Mouse (Mus musculus) heart, adult 11 months (tissue): ENCODE results near the gene Dync2li1.

Source experiments
- DNase-seq: peaks from one replicate; pipeline ENCODE4 v3.0.0; 2022

Gene Dync2li1

GRCm38 (mm10) chr17:84611500-84611899 is 14.8 kb upstream of the Dync2li1 start:
- DNase-seq = peak; percentile 96

DNA sequence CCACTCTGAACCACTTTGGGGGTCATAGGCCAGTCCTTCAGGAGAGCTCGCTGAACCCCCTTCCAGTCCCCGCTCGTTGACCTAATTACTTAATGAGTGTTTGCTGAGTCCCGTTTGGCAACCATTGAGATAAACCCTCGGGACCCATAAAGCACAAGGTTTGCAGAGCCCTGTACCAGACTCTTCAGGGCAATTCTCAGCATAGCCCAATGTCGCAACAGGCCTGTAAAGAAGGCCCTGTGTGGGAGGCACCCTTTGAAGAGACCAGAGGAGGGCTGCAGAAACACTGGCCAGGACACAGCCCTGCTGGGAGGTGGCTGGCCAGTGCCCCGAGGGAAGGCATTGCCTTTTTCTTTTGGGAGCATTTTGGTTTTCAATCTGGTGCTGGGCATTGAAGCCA is 14.3 kb upstream of the Dync2li1 start:
- DNase-seq = peak; percentile 96

GRCm38 (mm10) chr17:84615811-84616210 is 10.5 kb upstream of the Dync2li1 start:
- DNase-seq = peak; percentile 61

GRCm38 (mm10) chr17:84616526-84617074 is 9.7 kb upstream of the Dync2li1 start:
- peak; percentile 39 for DNase-seq

DNA sequence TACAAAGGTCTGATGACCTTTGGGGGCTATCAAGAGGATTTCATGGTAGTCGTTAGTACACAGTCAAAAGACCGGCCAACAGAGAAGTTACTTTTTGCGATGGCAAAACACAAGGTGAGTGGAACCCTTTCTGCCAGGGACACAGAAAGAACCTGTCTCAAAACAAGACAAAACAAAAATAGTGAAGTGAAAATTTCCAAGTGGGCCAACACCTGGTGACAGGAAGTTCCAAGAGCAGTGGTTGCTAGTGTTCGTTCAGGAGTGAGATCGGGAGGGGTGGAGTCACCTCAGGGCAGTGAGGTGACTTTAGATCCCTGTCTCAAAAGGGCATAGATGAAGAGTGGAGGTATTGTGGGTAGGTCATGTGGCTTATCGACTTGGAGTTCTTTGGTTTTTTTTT is 8.3 kb upstream of the Dync2li1 start:
- DNase-seq = peak; percentile 5

DNA sequence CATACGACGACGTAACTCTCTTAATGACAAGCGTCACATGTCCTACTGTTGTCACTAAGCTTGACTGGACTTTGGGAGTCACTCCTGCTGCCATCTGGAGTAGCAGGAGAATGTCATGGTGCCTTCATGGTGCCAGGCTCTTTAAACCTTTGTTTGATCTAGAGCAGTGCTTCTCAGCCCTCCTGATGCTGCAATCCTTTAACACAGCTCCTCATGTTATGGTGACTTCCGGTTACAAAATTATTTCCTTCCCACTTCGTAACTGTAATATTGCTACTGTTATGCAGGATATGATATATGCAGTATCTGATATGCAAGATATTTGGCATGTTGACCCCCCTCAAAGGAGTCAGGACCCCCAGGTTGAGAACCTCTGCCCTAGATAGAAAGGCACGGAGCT is 7.2 kb upstream of the Dync2li1 start:
- DNase-seq = no peak

GRCm38 (mm10) chr17:84620076-84620475 is 6.2 kb upstream of the Dync2li1 start:
- peak; percentile 84 for DNase-seq

- peak; percentile 75 for DNase-seq
Observed at GRCm38 (mm10) chr17:84620610-84621009, 5.7 kb upstream of the Dync2li1 start.

DNA sequence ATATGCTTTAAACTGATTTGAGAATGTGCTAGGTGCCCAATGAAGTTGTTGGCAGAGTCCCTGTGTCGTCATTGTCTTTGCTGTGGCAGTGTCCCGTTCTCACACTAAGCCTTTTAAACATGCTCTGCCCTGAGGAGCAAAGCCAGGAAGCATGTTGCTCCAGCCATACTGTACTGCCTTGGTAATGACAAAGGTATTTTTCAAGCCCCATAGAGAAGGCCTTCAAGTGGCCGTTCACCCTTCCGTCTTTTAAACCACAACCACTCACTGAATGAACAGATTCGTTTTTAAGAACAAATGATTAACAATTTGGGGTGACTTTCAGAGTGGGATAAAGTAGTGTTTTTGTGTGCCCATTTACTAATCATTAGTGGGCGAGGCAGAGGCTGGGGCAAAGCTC is 5.1 kb upstream of the Dync2li1 start:
- no peak for DNase-seq

DNA sequence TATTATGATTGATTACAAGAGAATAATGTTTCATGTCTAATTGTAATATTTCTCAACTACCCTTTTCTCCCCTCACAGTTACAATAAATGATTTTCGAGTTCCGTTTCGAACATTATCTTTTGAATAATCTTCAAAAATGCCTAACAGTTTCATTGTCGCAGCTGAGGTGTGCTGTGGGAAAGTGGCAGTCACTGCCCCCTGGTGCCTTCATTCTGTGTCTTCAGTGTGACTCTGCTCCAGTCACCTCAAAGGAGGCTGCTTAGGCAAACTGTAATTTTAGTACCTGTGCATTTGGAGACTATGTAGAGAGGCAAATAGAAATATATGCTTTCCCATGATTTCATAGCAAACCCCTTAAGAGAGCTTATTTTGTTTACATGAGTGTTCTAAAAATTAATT is 4.3 kb upstream of the Dync2li1 start:
- DNase-seq = no peak

- DNase-seq = peak; percentile 89
Observed at GRCm38 (mm10) chr17:84622873-84623272, 3.4 kb upstream of the Dync2li1 start.

GRCm38 (mm10) chr17:84626857-84627305 is 585 bp downstream of the Dync2li1 start:
- DNase-seq = peak; percentile 93

DNA sequence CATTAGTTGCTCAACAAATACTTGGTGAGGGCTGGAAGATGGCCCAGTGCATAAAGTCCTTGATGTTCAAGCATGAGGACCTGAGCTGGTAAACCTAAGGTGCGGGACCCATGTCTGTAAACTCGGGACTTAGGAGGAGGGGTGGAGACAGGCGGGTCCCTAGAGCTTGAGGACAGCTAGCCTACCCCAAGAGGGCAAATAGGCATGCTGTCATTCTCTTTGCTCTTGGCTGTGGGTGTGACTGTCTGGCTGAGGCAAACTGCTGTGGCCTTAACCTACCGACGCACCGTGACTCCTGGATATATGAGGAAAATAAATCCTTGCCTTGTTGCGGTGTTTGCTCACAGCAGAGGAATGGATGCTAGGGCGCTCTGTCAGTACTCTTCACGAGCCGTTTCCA is 1.4 kb downstream of the Dync2li1 start:
- peak; percentile 84 for DNase-seq

GRCm38 (mm10) chr17:84628611-84629010 is 2.3 kb downstream of the Dync2li1 start:
- peak; percentile 85 for DNase-seq

- DNase-seq = no peak
Observed at GRCm38 (mm10) chr17:84631836-84632235, 5.5 kb downstream of the Dync2li1 start.

- no peak for DNase-seq
Observed at GRCm38 (mm10) chr17:84633443-84633842, 7.1 kb downstream of the Dync2li1 start.

- no peak for DNase-seq
Observed at GRCm38 (mm10) chr17:84636328-84636727, 10.0 kb downstream of the Dync2li1 start.

GRCm38 (mm10) chr17:84637971-84638370 is 11.7 kb downstream of the Dync2li1 start:
- DNase-seq = no peak

DNA sequence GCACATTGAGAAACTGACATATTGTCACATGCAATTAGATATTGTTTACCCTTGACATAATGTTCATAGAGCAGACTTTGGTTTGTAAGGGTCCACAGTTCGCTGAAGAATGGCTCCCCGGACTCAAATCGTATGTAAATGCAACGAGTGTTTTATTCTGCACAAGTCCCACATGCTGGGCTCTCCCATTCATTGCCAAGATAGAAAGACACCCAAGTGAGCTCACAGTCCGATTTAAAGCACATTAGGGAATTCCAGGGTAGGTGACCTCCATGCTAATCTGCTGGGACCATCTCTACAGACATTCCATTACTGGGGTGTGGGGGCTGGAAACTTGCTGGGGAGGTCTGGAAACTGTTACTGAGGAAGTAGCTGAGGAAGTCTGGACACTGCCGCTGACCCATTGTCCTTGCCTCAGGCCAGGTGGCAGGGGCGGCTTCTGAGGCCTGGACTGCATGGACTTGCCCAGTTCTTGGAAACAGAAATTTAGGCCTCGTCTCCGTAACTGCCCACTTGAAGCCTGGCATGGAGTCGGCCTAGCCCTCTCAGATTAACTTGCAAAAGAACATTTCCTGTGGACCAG is 13.6 kb downstream of the Dync2li1 start:
- peak; percentile 94 for DNase-seq

DNA sequence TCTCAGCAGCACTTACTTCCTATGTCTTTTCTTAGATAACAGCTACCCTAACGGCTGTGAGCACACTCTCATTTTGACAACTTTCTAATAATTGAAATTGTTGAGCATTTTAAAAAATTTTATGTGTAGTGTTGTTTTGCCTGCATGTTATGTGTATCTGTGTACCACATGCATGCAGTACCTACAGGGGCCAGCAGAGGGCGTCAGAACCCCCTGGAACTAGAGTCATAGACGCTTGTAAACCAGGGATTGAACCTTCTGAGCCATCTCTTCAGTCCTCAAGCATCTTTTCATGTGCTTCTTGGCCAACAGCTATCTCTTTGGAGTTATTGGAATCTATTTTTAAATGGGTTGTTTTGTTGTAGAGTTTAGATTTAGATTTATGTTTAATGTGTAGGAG is 15.6 kb downstream of the Dync2li1 start:
- peak; percentile 57 for DNase-seq

GRCm38 (mm10) chr17:84642324-84642723 is 16.0 kb downstream of the Dync2li1 start:
- peak; percentile 70 for DNase-seq

- peak; percentile 89 for DNase-seq
Observed at GRCm38 (mm10) chr17:84644292-84645050, 18.2 kb downstream of the Dync2li1 start.

DNA sequence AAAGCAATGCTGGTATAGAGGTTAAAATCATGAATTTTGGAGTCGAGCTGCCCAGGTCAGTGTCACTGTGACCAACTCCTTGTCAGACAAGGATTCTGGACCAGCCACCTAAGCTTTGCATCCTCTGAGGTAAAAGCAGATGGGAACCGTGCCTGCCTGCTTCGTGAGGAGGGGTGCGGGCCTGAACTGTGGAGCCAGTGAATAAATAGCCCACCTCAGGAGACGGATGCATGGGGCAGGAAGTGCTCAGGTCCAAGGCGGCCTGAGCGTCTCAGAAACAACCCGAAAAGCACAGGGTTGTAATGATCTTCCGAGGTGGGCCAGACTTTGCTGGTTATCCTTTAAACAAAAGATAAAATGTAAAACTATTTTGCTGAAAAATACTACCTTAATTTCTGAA is 18.8 kb downstream of the Dync2li1 start:
- DNase-seq = peak; percentile 61

DNA sequence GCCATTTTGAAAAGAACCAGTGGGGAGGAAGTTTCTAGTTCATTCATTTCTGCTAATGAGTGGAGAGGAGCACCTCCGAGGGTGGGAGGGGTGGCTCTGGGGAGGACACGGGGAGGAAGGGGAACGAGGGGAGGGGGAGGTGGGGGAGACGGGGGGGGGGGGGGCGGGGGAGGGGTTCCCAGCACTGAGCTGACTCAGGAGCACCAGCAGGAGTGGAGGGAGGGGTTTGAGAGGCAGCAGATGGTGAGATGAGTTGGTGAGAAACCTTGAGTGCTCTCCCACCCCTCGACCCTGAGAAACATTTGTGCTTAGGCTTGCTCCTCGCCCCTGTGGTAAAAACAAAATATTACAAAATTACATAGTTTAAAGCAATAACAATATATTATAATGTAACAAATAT is 19.6 kb downstream of the Dync2li1 start:
- peak; percentile 42 for DNase-seq
